Mouse (Mus musculus) midbrain, embryonic 11.5 days (tissue): Measurements from ENCODE around the gene Ddah1. TPM values are rescaled to one million over a fixed set of nuclear protein-coding genes. Genes with fewer than 3 reads are reported as not detected.

Experiments used
- polyA plus RNA-seq: library from polyadenylated mRNA; unstranded; fragments of >200 nt; fragmentation: Nextera tagmentation; extraction: Ambion mirVana; gene quantifications from 2 replicates; pipeline ENCODE4 v1.2.1, GENCODE M21; 2014

The Ddah1 gene
- polyA plus RNA-seq, 1 experiment from 2014 or later = 26.8 TPM

Other genes starting within 250 kb of the Ddah1 start
- 37.5 and 40.4 TPM in 2 replicates for gene Znhit6, start 182.5 kb upstream of the Ddah1 start, polyA plus RNA-seq
- gene Ccn1, start 108.7 kb upstream of the Ddah1 start, polyA plus RNA-seq = 14.1 and 15.7 TPM in 2 replicates
- gene Bcl10, start 164.1 kb downstream of the Ddah1 start, polyA plus RNA-seq = 57.4 and 59.2 TPM in 2 replicates
- 63.3 and 69.3 TPM in 2 replicates for gene 2410004B18Rik, start 179.3 kb downstream of the Ddah1 start, polyA plus RNA-seq
- gene Syde2, start 229.2 kb downstream of the Ddah1 start, polyA plus RNA-seq = 0.93 and 1.1 TPM in 2 replicates